Mouse (Mus musculus): ENCODE measurements at regions not wholly inside any gene's neighbourhood (a gene's known extent, or its start where the extent isn't known, plus 50 kb on each side); places are given as distances from the start of the nearest gene placed in this dataset.

DNA sequence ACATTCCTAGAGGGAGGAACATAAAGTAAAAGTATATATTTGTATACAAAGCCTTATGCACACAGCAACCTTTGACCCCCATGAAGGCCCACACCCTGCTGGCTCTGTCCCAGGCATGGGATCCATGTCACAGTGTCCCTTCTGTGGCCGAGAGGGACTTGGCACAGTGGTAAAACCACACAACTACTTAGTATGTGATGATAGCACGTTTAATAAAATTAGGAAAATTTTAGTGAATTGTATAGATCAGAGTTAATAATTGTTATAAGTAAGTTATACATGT lies 140.7 kb downstream of the Rnd3 start:
- H3K27ac ChIP-seq: no peak overlapping the region
- H3K4me1 ChIP-seq: peaks cover 12% of the 10 kb centered on the region
- H3K4me3 ChIP-seq: no peak overlapping the region
- H3K36me3 ChIP-seq: no peaks in the 10 kb centered on the region
- no peak overlapping the region for H3K9ac ChIP-seq
- 50% methylated on average over 2 of the region's 2 CpGs for WGBS
- no peak for ATAC-seq (ENCODE audit: insufficient number of reproducible peaks, insufficient read depth, low FRiP score, low TSS enrichment, low read depth)
- no peaks in the 10 kb centered on the region for H3K9me3 ChIP-seq
- no peaks in the 10 kb centered on the region for H3K27me3 ChIP-seq
- no peak overlapping the region for H3K4me2 ChIP-seq

DNA sequence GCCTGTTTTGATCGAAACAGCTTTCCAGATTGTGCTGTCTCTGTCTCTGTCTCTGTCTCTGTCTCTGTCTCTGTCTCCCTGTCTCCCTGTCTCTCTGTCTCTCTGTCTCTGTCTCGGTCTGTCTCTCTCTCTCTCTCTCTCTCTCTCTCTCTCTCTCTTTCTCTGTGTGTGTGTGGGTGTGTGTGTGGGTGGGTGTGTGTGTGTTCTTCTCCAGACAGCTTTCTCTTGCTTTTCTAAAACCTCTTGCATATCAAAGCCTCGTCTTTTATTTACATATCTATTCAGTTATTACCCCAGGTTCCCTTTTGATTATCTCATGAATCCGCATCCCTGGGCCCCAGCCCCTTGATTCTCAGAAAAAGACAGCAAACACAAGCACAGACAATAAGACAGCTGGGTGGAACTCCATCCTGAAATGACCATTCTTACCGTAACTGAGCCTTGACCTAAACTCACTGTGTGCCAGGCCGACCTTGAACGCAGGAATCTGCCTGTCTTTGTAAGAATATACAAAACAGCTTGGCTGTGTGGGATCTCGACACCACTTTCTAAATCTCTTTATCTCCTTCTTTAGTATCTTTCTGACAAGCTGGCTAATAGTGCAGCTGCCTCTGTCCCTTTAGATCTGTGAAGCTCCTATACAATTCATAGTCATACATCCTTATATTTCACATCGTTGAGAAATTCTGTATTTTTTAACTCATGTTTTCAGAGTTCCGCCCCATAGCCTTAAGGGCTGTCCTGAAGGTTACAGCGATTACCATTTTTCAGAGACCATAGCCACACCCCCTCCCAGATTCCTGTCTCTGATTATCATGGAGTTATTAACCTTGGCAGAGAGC lies 141.3 kb downstream of the Rnd3 start:
- Histone ChIP-seq H3K36me3 (no peaks in the 10 kb centered on the region), H3K4me1 (peaks cover 12% of the 10 kb centered on the region), H3K9ac (no peak overlapping the region), H3K27ac (no peak overlapping the region), H3K9me3 (no peaks in the 10 kb centered on the region), H3K4me3 (no peak overlapping the region), H3K4me2 (no peak overlapping the region), H3K27me3 (no peaks in the 10 kb centered on the region)
- no peak for ATAC-seq (ENCODE audit: insufficient number of reproducible peaks, insufficient read depth, low FRiP score, low TSS enrichment, low read depth)
- WGBS: 49% methylated on average over 11 of the region's 11 CpGs

DNA sequence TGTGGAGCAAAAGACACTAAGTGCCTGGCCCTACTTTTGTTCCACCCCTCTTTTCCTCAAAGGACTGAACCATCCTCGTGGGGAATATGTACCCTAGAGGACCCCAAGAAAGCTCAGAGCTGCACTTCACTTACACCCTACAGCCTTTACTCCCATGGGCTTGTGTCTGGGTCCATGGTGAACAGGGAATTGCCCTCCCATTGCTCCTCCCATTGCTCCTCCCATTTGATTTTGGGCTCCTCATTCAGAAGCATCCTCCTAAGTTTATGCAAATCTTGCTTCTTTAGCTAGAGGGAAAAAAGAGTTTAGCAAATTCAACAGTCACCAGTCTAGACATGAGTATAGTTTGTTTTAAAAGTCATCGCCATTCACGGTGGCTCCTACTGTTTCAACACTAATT lies 142.1 kb downstream of the Rnd3 start:
- WGBS: 55% methylated on average over 3 of the region's 3 CpGs
- H3K27ac ChIP-seq: no peak overlapping the region

DNA sequence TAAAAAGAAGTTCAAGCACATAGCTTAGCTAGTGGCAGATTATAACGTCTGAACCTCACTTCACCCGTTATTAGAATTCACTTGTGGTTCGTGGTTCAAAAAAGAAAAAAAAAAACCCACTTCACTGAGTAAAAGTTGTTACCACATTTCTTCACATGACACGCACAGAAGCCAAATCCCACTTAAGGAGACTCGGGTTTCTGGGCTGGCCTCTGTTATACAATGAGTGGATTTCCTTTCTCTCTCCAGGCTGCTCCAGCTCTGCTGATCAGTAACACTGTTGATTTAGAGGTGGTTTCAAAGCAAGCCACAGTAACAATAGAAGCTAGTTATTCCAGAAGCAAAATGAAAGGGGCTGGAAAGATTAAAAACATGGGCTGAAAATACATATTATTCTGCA lies 147.4 kb downstream of the Rnd3 start:
- WGBS: 23% methylated on average over 5 of the region's 5 CpGs
- no peak for ATAC-seq (ENCODE audit: insufficient number of reproducible peaks, insufficient read depth, low FRiP score, low TSS enrichment, low read depth)
- no peaks in the 10 kb centered on the region for H3K36me3 ChIP-seq
- H3K4me1 ChIP-seq: 0 out of 2 replicates have a peak, but pooled peaks cover under 1% of the 10 kb centered on the region
- no peaks in the 10 kb centered on the region for H3K27me3 ChIP-seq
- H3K27ac ChIP-seq: no peak overlapping the region
- no peaks in the 10 kb centered on the region for H3K9me3 ChIP-seq
- H3K4me2 ChIP-seq: no peak overlapping the region
- no peak overlapping the region for H3K4me3 ChIP-seq
- H3K9ac ChIP-seq: no peak overlapping the region

More for the DNA sequence above, 142.1 kb downstream of the Rnd3 start:
- no peak overlapping the region for H3K4me2 ChIP-seq
- no peak overlapping the region for H3K4me3 ChIP-seq
- H3K27me3 ChIP-seq: no peaks in the 10 kb centered on the region
- ATAC-seq (ENCODE audit: insufficient number of reproducible peaks, insufficient read depth, low FRiP score, low TSS enrichment, low read depth): no peak
- H3K36me3 ChIP-seq: no peaks in the 10 kb centered on the region
- peaks cover 12% of the 10 kb centered on the region for H3K4me1 ChIP-seq
- H3K9me3 ChIP-seq: no peaks in the 10 kb centered on the region
- H3K9ac ChIP-seq: no peak overlapping the region

DNA sequence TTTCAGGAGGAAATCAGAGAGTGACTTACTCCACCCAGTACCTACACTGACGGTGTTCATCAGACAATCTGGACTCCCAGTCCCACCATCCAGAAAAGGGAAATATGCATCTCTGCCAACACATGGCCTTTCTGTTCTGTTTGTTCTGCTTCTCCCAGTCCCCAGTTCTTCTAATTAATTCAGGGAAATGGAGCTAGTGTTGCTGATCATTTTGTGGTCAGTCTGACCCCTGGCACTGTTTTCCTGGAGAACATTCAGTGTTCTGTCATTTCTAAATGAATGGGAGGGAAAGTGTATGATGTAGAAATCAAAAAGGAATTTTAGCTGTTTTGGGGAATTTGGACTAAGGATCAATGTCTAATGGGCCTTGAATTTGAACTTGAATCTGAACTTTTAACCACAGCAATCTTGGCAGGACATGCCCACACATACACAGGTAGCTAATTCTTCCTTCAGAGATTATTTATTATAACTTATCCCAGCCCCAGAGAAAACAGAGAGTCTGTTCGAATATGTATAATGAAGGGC lies 165.0 kb downstream of the Rnd3 start:
- no peak for ATAC-seq (ENCODE audit: insufficient number of reproducible peaks, insufficient read depth, low FRiP score, low TSS enrichment, low read depth)
- Histone ChIP-seq H3K4me3 (no peak overlapping the region), H3K27me3 (no peaks in the 10 kb centered on the region), H3K36me3 (no peaks in the 10 kb centered on the region), H3K4me2 (no peak overlapping the region), H3K27ac (no peak overlapping the region), H3K9ac (no peak overlapping the region), H3K4me1 (peaks cover 1% of the 10 kb centered on the region; the same call in 1 of the 2 replicates), H3K9me3 (no peaks in the 10 kb centered on the region)
- 65% methylated on average over 2 of the region's 2 CpGs for WGBS

DNA sequence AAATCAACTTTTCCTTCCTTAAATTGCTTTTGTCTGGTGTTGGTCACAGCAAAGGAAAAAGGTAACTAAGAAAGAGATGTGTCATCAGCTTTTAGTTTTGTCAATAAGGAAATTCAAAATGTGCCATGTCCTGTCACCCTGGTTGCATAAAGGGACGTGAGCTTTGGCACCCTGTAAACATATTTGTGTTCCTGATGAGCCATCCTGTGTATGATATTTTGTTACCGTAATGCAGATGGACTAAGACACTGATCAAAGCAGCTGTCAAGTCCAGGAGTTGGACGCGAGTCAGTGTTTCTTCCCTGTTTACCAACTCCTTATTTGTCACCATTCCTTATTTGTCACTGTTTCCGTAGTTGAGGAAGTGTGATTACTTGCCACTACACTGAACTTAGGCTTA lies 166.3 kb downstream of the Rnd3 start:
- H3K4me1 ChIP-seq: no peaks in the 10 kb centered on the region
- 82% methylated on average over 5 of the region's 5 CpGs for WGBS
- H3K9me3 ChIP-seq: no peaks in the 10 kb centered on the region
- no peak overlapping the region for H3K9ac ChIP-seq
- H3K36me3 ChIP-seq: no peaks in the 10 kb centered on the region
- H3K27me3 ChIP-seq: no peaks in the 10 kb centered on the region
- ATAC-seq (ENCODE audit: insufficient number of reproducible peaks, insufficient read depth, low FRiP score, low TSS enrichment, low read depth): no peak
- no peak overlapping the region for H3K27ac ChIP-seq
- no peak overlapping the region for H3K4me3 ChIP-seq
- no peak overlapping the region for H3K4me2 ChIP-seq

DNA sequence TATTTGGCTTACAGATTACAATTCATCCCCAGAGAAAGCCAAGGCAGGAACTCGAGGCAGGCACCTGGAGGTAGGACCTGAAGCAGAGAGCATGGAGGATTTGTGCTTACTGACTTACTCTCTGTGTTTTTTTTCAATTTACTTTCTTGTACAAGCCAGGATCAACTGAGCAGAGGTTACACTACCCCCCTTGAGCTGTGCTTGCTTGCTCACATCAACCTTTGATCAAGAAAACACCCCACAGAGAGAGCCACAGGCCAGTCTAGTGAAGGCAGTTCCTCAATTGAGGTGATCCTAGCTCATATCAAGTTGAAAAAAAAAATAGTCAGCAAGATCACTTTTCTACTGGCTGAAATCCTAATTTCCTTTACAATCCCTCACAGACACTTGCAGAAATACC lies 170.6 kb downstream of the Rnd3 start:
- ATAC-seq (ENCODE audit: insufficient number of reproducible peaks, insufficient read depth, low FRiP score, low TSS enrichment, low read depth): no peak
- 66% methylated on average over 1 of the region's 1 CpGs for WGBS
- Histone ChIP-seq H3K4me2 (no peak overlapping the region), H3K9me3 (no peaks in the 10 kb centered on the region), H3K9ac (no peak overlapping the region), H3K36me3 (no peaks in the 10 kb centered on the region), H3K4me1 (no peaks in the 10 kb centered on the region), H3K27ac (no peak overlapping the region), H3K27me3 (no peaks in the 10 kb centered on the region), H3K4me3 (no peak overlapping the region)

DNA sequence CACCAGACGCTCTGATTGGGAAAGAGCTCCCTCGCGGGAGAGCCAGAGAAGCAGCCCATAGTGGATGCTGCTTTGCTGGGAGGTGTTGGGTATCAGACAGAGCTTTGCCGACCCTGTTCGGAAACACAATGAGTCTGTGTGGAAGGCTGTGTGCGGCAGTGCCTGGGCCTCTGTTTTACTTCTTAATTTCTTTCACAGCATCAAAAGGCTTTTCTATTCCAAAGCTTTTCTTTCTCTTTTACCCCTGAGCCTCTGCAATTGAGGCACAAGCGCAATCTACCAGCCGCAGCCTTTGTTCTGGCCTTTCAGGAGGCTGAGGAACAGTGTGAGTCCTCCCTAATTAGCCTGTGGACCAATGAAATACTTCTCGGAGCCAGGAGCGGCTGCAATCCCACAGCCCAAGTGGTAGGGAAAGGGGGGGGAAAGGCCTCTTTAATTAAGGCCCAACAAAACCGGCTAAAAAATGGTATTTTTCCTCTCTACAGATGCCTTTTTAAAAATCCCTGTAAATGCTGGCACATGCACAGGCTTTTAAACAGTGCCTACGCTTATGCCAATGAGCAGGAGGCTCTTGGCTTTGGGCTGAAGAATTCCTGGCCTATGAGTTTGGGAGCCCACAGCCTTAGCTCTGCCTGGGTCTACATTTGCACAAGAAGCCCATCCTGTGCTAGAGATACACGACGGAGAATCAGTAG lies 177.6 kb downstream of the Rnd3 start:
- Histone ChIP-seq H3K27me3 (no peaks in the 10 kb centered on the region), H3K4me2 (peak overlapping the region; percentile 51), H3K9ac (peak overlapping the region; percentile 51), H3K9me3 (no peaks in the 10 kb centered on the region), H3K36me3 (no peaks in the 10 kb centered on the region), H3K4me1 (peaks cover 19% of the 10 kb centered on the region; the same call in 1 of the 2 replicates), H3K4me3 (peak overlapping the region; percentile 23), H3K27ac (peak overlapping the region; percentile 60)
- peak; percentile 56; the same call in 1 of the 2 replicates for ATAC-seq (ENCODE audit: insufficient number of reproducible peaks, insufficient read depth, low FRiP score, low TSS enrichment, low read depth)
- WGBS: 5% methylated on average over 14 of the region's 14 CpGs

DNA sequence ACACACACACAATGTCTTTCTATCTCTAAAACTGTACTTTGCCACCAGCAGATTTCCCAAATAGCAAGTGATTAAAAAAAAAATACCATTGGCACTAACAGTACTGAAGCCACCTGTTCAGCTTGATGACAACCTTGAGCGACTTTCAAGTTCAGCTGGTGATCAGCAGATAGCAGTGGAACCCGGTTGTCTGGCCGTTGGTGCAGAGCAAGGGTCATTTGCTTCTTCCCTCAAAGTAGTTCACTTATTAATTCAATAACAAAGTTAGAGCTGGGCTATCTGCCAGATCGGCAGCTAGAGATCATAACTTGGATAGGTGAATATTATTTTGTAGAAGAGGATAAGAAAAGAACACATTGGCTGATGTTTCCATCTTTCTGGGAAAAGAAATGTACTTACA lies 180.5 kb downstream of the Rnd3 start:
- 82% methylated on average over 4 of the region's 4 CpGs for WGBS
- no peak for ATAC-seq (ENCODE audit: insufficient number of reproducible peaks, insufficient read depth, low FRiP score, low TSS enrichment, low read depth)
- Histone ChIP-seq H3K9ac (no peak overlapping the region), H3K4me1 (peaks cover 19% of the 10 kb centered on the region; the same call in 1 of the 2 replicates), H3K36me3 (no peaks in the 10 kb centered on the region), H3K27me3 (no peaks in the 10 kb centered on the region), H3K9me3 (no peaks in the 10 kb centered on the region), H3K4me3 (no peak overlapping the region), H3K4me2 (no peak overlapping the region), H3K27ac (no peak overlapping the region)

DNA sequence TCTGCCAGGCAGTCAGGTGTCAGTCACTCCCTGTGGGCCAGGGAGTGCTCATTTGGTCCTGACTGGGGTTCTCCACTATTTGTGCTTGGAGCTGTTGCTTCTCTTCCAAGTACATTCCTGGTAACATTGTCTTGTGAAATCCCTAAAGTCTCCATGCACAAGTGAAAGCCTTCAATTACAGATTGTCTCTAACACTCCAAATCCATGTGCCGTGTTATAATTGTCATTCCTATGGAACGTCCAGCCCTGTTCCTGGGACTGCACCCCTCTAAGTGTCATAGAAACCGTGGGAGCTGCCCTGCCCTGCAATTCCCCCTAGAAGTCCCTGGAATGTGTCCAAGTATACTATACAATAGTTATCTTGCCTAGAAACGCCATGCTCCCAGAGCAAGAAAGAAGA lies 181.1 kb downstream of the Rnd3 start:
- no peaks in the 10 kb centered on the region for H3K9me3 ChIP-seq
- H3K4me2 ChIP-seq: no peak overlapping the region
- H3K27me3 ChIP-seq: no peaks in the 10 kb centered on the region
- H3K9ac ChIP-seq: no peak overlapping the region
- H3K27ac ChIP-seq: no peak overlapping the region
- no peaks in the 10 kb centered on the region for H3K36me3 ChIP-seq
- H3K4me1 ChIP-seq: peaks cover 19% of the 10 kb centered on the region; the same call in 1 of the 2 replicates
- no peak overlapping the region for H3K4me3 ChIP-seq
- no peak for ATAC-seq (ENCODE audit: insufficient number of reproducible peaks, insufficient read depth, low FRiP score, low TSS enrichment, low read depth)
- 54% methylated on average over 4 of the region's 4 CpGs for WGBS

DNA sequence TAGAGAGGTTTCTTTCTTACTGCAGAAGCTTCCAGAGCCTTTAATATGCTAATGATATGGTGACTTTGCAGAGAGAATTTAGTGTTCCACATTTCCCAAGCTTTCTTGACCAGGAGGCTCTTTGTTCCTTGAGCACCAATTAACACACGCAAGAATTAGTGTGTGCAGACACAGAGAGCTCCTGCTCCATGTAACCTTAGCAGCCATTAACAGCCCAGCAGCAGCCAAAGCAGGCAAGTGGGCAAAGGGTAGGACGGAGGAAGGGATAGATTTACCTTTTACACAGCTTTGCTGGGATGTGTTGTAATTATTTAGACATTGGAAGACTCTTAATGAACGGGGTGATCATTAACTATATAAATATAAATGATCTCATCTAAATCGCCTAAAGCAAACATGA lies 181.8 kb downstream of the Rnd3 start:
- no peaks in the 10 kb centered on the region for H3K9me3 ChIP-seq
- no peak overlapping the region for H3K4me2 ChIP-seq
- no peak overlapping the region for H3K9ac ChIP-seq
- H3K4me3 ChIP-seq: no peak overlapping the region
- H3K4me1 ChIP-seq: peaks cover 19% of the 10 kb centered on the region; the same call in 1 of the 2 replicates
- no peak for ATAC-seq (ENCODE audit: insufficient number of reproducible peaks, insufficient read depth, low FRiP score, low TSS enrichment, low read depth)
- H3K27me3 ChIP-seq: no peaks in the 10 kb centered on the region
- no peaks in the 10 kb centered on the region for H3K36me3 ChIP-seq
- WGBS: 63% methylated on average over 4 of the region's 4 CpGs
- no peak overlapping the region for H3K27ac ChIP-seq

DNA sequence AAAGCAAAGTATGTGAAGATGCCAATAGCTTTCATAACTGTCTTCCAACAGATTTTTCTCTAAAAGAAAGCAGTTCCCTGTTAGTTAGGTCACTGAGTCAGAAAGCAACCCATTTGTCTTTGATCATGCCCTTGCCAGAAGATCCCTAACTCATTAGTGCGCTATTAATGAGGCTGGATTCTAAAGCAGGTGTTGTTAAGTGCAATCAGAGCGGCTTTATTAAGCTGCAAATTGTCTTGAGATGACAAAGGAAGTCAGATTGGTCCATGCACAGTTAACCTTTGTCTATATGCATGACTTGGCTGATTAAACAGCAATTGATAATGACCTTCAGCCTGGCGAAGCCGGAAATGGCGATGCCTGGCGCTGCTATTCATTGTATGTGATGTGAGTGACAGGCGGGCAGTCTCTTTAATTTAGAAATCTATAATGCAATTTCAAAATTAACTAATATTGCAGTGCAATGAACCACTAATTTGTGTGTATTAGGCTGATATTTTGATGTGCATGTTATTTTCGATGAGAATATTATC lies 183.4 kb downstream of the Rnd3 start:
- H3K27ac ChIP-seq: no peak overlapping the region
- 79% methylated on average over 8 of the region's 8 CpGs for WGBS
- H3K4me2 ChIP-seq: no peak overlapping the region
- no peaks in the 10 kb centered on the region for H3K9me3 ChIP-seq
- H3K4me3 ChIP-seq: no peak overlapping the region
- ATAC-seq (ENCODE audit: insufficient number of reproducible peaks, insufficient read depth, low FRiP score, low TSS enrichment, low read depth): no peak
- no peak overlapping the region for H3K9ac ChIP-seq
- H3K4me1 ChIP-seq: 0 out of 2 replicates have a peak, but pooled peaks cover 7% of the 10 kb centered on the region
- H3K36me3 ChIP-seq: no peaks in the 10 kb centered on the region
- no peaks in the 10 kb centered on the region for H3K27me3 ChIP-seq

Measured in embryonic facial prominence, embryonic 13.5 days (tissue).